Comparison of ENCODE assay signal across 19 mouse cellular contexts in genomic region chr12:84533706-84534486, GRCm38 (mm10). TPM values are rescaled to one million over a fixed set of nuclear protein-coding genes. Genes with fewer than 3 reads are reported as not detected.
A peak's percentile ranks its signal among the peaks of the same experiment; 100 is the strongest.
DNase-seq lines count a peak whose midpoint lies in the region; ATAC-seq and TF ChIP-seq lines count a peak whose summit lies in the region.
"Had no signal": no experiment of that assay in that cellular context is flagged by ENCODE, and none has a peak within 500 bp of the region (broad histone marks: within the 10 kb centered on the region; RNA-seq: fewer than 3 reads in every experiment).

No protein-coding gene starts in this region.

- peak overlapping the region; percentile 91 for H3K27ac ChIP-seq in forebrain, embryonic 10.5 days
- H3K27ac ChIP-seq in forebrain, postnatal 0 days (ENCODE audit: low read depth, low read length) = no peak overlapping the region
- H3K27ac ChIP-seq: limb, embryonic 13.5 days had no signal

- no peak for TF ChIP-seq CTCF in forebrain, postnatal 0 days (IDR thresholded peaks at IDR 0.05; ENCODE audit: low read depth)

- no peak overlapping the region for H3K9ac ChIP-seq in forebrain, postnatal 0 days
- H3K9ac ChIP-seq: limb, embryonic 13.5 days had no signal

- H3K4me3 ChIP-seq in forebrain, embryonic 10.5 days = no peak overlapping the region
- H3K4me3 ChIP-seq in forebrain, postnatal 0 days (ENCODE audit: low read depth, low read length) = no peak overlapping the region
- H3K4me3 ChIP-seq: erythroblast, embryonic 14.5 days; limb, embryonic 13.5 days had no signal

- no peak overlapping the region for H3K4me2 ChIP-seq in forebrain, postnatal 0 days (ENCODE audit: low read depth)
- H3K4me2 ChIP-seq: heart, embryonic 11.5 days; limb, embryonic 13.5 days had no signal

- H3K27me3 ChIP-seq in forebrain, embryonic 10.5 days (ENCODE audit: poor library complexity, severe bottlenecking) = 0 out of 2 replicates have a peak, but pooled peaks cover 3% of the 10 kb centered on the region
- no peaks in the 10 kb centered on the region for H3K27me3 ChIP-seq in forebrain, postnatal 0 days (ENCODE audit: insufficient read depth, low read length)
- H3K27me3 ChIP-seq: limb, embryonic 13.5 days had no signal

- intact Hi-C loops in left cerebral cortex, postnatal 25 days (cut with DNase I) = no loop called here

- ATAC-seq in forebrain, postnatal 0 days = no peak

- 68% methylated on average over 7 of the region's 7 CpGs for WGBS in forebrain, embryonic 10.5 days
- 51% methylated on average over 7 of the region's 7 CpGs for WGBS in forebrain, postnatal 0 days

- peaks cover 62% of the 10 kb centered on the region for H3K4me1 ChIP-seq in forebrain, embryonic 10.5 days
- no peaks in the 10 kb centered on the region for H3K4me1 ChIP-seq in forebrain, postnatal 0 days (ENCODE audit: insufficient read depth)

- no peaks in the 10 kb centered on the region for H3K9me3 ChIP-seq in forebrain, embryonic 10.5 days
- H3K9me3 ChIP-seq in forebrain, postnatal 0 days (ENCODE audit: low read length) = no peaks in the 10 kb centered on the region
- H3K9me3 ChIP-seq: limb, embryonic 13.5 days had no signal

- peaks cover 19% of the 10 kb centered on the region for H3K36me3 ChIP-seq in forebrain, embryonic 10.5 days (replicated peaks)
- no peaks in the 10 kb centered on the region for H3K36me3 ChIP-seq in forebrain, postnatal 0 days (ENCODE audit: insufficient read depth)

- no peak for DNase-seq in forebrain, embryonic 10.5 days (ENCODE audit: extremely low spot score, low spot score)
- DNase-seq in forebrain, postnatal 0 days = no peak
- DNase-seq in lung, postnatal 36 days = peak; percentile 1
- DNase-seq in lung, postnatal 25 days (ENCODE audit: low spot score) = no peak
- DNase-seq in adrenal gland, adult 8-10 months = peak; percentile 75
- peak; percentile 54 for DNase-seq in retina, embryonic 14.5 days (ENCODE audit: low spot score)
- DNase-seq in left cerebral cortex, postnatal 25 days (ENCODE audit: low spot score in 2 of 2) = no peak
- DNase-seq in T-cell, adult 2 months (ENCODE audit: low spot score) = no peak
- DNase-seq: B cell, adult 2 months; cerebellum, adult 11-12 months; gastrocnemius, postnatal 10 days; heart, postnatal 4 days; kidney, postnatal 4 days; thymus, adult 18-20 months had no signal

RNA-seq across cellular contexts. Expression of gene Vsx2, which starts 35.7 kb away (rescaled TPM):
- polyA plus RNA-seq in forebrain, embryonic 10.5 days (2016; fragmentation: Nextera tagmentation; extraction: Ambion mirVana) = 1.2 and 2.2 TPM in 2 replicates
- total RNA-seq in forebrain, postnatal 0 days (2014; rRNA removed) = 0.46 and 0.67 TPM in 2 replicates
- polyA plus RNA-seq in forebrain, postnatal 0 days (2015; fragmentation: Nextera tagmentation; extraction: Ambion mirVana) = 0.05 and 0.10 TPM in 2 replicates
- under 1 TPM in 1 of 4 experiments, not detected in 3; 0.08 TPM for total RNA-seq in adrenal gland, adult 8-10 months (2022)
- total RNA-seq in left cerebral cortex, postnatal 25 days (2021) = under 1 TPM; 0.14 to 0.18 TPM
- total RNA-seq: heart, postnatal 4 days; megakaryocyte, adult 5-6 weeks; monocyte, adult 5-6 weeks had no signal
- polyA plus RNA-seq: erythroblast, embryonic 14.5 days; heart, embryonic 11.5 days had no signal

Comparison
In these comparisons a context has a peak if more than half of its experiments do, and no peak if none do; other contexts are left out.
1. DNase-seq: peak in lung, postnatal 36 days (single experiment), adrenal gland, adult 8-10 months (single experiment) and retina, embryonic 14.5 days (single experiment); none in forebrain, embryonic 10.5 days (single experiment), forebrain, postnatal 0 days (single experiment), lung, postnatal 25 days (single experiment), left cerebral cortex, postnatal 25 days (0 of 2) and T-cell, adult 2 months (single experiment).